Mouse (Mus musculus): ENCODE measurements at regions not wholly inside any gene's neighbourhood (a gene's known extent, or its start where the extent isn't known, plus 50 kb on each side); places are given as distances from the start of the nearest gene placed in this dataset.

- DNase-seq (ENCODE audit: low spot score in 2 of 2) = no peak
Observed at GRCm38 (mm10) chr7:95810096-95810495, 360.9 kb upstream of the Tenm4 start.

DNA sequence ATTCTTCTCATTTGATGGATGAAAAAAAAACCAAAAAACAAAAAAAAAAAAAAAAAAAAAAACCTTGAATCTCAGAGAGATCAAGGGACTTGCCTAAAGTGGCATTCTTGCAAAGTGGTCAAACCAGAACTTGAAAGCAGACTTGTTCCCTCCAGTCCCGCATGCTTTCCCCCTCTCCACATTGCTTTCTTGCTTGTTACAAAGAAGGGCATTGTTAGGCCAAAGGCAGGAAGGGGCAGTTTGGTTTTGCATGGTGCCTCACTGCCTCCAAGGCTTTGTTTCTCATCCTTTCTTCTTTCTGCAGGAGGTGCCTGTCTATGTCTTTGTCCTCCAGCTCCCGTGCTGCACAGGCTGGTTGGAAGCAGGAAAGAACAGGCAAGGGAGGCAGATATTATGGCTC, 356.2 kb upstream of the Tenm4 start:
- no peak for DNase-seq (ENCODE audit: low spot score in 2 of 2)

DNA sequence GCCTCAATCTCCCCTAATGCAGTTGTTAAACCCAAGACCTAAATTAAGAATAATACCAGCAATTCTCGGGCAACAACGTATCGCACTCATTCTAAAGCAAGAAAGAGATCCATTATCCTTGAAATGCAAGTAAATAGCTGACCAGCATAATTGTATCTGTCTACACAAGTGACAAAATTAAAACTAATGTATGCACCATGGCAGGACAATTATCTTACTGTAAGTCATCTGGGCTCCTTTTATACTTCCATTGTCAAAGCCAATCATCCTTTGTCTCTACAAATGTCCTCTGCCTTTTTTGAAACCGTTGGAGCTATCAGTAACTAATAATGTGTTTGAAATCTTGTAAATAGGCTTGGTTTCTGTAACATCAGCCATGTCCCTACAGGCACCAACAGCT, 347.5 kb upstream of the Tenm4 start:
- DNase-seq (ENCODE audit: low spot score in 2 of 2) = no peak

GRCm38 (mm10) chr7:95829889-95830288, 341.2 kb upstream of the Tenm4 start:
- DNase-seq (ENCODE audit: low spot score in 2 of 2) = no peak

DNA sequence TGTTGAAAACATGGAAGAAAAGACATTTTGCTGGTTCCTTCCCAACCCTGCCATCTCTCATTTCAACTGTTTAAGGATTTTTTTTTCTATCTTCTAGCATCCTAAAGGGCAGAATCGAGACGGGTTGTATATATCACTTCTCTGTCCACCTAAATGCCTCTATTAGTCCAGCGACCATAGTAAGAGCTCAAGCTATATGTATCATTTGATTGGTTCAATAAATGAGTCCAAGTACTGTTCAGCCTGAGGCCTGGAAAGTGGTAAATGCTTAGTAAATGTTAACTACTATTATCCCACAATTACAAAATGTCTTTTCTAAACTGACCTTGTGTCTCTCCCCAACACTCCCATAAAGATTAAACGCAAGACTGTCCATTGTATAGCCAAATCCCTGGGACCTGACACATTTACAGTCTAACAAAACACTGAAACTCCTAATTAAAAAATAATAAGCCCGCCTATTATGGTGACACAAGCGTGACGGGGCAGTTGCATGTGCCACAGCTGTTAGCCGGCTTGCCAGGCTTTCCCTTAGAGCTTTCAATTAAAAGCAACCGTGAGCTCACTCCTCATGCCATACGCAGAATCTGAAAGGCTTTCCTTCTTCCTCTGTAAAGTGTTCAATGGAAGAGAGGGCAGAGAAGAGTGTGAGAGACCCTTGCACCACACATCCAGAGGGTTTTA, 336.7 kb upstream of the Tenm4 start:
- no peak for DNase-seq (ENCODE audit: low spot score in 2 of 2)

DNA sequence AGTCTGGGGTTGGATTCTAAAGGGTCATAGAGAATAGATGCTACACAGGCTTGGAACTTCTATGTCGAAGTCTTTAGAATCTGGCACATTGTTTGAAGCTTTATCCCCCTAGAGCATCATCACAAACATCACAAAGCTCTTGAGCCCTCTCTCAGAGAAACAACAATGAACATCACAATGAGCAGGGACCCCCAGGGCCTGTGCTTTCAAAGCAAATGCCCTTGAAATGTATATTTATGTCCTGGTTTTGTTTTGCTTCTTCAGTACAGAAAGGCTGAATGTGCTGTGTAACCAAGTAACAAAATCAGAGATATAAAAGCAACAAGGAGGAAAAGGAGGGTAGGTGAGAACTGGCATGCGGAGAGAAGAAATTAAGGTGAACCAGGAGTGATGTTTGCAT, 330.6 kb upstream of the Tenm4 start:
- DNase-seq (ENCODE audit: low spot score in 2 of 2) = no peak

GRCm38 (mm10) chr7:95849874-95850273, 321.2 kb upstream of the Tenm4 start:
- no peak for DNase-seq (ENCODE audit: low spot score in 2 of 2)

GRCm38 (mm10) chr7:95852630-95853029, 318.4 kb upstream of the Tenm4 start:
- DNase-seq (ENCODE audit: low spot score in 2 of 2) = no peak

DNA sequence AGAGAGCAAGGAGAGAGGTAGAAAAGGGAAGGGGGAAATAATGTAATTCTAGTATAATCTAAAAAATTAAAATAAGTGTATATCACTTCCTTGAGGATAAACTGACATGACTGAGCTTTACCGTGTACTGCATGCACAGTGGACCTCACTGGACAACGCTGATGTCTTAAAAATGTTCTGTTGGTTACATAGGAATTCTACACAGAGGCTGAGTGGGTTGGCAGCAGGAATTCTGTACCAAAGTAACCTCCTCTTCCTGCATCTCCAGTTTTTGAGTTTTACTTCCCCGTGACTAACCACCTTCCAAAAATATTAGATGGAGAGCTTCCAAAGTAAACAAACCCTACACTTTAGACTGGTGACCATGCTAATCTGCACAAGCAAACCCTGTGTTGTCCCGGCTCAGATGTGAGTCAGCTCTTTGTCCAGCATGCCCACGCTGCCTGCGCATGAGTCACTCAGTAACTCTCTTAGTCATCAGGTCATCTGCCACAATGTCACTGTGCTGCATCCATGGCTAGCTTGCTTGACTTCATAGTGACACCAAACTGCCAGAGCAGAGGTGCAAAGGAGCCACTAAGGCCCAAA, 317.7 kb upstream of the Tenm4 start:
- peak in 1 of 2 experiments; percentile 15 for DNase-seq (ENCODE audit: low spot score in 2 of 2)

DNA sequence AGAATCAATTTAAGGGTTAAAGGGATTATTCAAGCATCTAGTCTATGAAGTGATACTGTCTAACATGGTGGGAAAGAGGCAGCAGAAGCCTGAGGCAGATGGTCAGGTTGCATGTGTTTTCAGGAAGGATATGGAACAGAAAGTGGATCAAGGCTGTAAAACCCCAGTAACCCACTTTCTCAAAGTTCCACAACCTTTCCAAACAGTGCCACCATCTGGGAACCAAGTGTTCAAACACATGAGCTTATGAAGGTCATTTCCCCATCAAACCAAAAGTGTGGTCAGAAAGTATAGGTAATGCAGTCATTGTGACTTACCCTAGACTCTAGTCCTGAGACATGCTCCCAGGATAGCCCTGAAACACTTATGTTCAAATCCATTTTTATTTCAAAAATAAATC, 312.8 kb upstream of the Tenm4 start:
- DNase-seq (ENCODE audit: low spot score in 2 of 2) = peak in 1 of 2 experiments; percentile 7

- no peak for DNase-seq (ENCODE audit: low spot score in 2 of 2)
Observed at GRCm38 (mm10) chr7:95864233-95864632, 306.8 kb upstream of the Tenm4 start.

- DNase-seq (ENCODE audit: low spot score in 2 of 2) = no peak
Observed at GRCm38 (mm10) chr7:95865270-95865669, 305.8 kb upstream of the Tenm4 start.

- no peak for DNase-seq (ENCODE audit: low spot score in 2 of 2)
Observed at GRCm38 (mm10) chr7:95868753-95869152, 302.3 kb upstream of the Tenm4 start.

DNA sequence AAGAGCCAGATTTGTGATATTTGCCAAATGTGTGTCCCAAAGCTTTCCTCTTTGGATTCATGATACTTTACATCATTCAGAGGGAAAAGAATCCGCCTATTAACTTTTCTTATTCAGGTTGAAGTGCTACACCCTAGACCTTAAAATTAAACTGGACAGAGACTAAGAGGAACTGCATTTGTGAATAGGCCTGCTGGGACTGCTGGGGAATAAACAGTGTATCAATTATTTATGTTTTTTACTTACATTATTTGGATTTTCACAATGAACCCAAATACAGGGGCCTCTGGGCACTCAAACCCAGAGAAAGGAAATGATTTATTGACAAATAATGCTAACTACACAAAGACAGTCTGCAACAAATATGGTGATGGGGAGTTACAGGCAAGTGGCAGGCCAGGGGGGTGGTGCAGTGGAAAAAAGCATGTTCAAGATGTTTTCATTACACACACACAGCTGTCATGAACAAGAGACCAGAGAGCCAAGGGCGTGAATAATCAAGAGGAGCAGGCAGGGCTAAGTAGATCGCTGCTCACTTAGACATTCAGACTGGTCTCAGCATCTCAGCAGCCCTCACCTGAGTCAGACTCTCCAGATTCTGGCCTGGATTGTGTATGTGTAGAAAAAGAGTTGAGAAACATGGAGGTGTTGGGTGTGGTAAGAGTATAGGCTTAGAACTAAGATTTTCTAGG, 290.3 kb upstream of the Tenm4 start:
- DNase-seq (ENCODE audit: low spot score in 2 of 2) = no peak

- no peak for DNase-seq (ENCODE audit: low spot score in 2 of 2)
Observed at GRCm38 (mm10) chr7:95901524-95901923, 269.5 kb upstream of the Tenm4 start.

DNA sequence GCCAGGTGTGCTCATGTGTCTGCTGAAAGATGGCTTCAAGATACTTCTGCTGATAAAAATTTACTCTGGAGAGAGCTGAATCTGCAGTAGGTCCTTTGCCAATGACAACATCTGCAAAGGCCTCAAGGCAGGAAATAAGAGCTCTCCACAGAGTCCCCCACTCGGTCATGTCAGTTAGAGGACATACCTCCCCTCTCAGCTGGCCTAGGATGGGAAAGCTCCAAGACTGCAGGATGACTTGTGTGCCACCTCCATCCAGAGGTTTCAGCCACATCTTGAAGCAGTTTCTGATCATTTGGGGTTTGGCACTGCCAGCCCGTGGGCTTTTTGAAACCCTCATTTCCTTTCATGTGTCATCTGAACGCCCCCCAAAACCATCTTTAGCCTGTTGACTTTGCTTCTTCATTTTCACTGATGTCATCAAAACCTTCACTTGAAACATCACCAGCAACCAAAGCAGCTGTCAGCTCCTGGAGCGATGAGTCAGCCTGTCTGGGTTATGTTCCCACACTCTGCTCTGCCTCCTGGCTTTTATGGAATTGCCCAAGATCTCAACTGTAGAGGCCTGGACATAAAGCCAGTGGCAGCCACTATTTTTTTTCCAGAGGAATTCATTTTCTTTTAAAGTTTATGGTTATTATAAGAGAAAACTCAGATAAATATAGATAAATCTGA, 256.5 kb upstream of the Tenm4 start:
- DNase-seq (ENCODE audit: low spot score in 2 of 2) = no peak

DNA sequence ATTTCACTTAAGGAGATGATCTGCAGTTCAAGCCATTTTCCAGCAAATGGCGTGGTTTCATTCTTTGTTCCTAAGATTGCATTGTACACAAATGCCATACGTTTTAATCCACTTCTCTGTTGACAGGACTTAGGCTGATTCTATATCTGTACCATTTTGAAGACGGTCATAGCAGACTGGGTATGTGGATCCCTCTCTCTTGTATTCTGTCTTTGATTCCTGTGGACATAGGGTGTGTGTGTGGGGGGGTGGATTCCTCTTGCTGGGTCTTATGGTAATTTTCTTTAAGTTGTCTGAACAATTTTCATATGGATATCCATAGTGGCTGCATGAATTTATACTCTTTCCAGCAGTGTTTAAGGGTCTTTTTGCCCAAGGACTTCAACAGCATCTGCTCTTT, 251.1 kb upstream of the Tenm4 start:
- DNase-seq (ENCODE audit: low spot score in 2 of 2) = no peak

GRCm38 (mm10) chr7:95924805-95925204, 246.2 kb upstream of the Tenm4 start:
- DNase-seq (ENCODE audit: low spot score in 2 of 2) = no peak

DNA sequence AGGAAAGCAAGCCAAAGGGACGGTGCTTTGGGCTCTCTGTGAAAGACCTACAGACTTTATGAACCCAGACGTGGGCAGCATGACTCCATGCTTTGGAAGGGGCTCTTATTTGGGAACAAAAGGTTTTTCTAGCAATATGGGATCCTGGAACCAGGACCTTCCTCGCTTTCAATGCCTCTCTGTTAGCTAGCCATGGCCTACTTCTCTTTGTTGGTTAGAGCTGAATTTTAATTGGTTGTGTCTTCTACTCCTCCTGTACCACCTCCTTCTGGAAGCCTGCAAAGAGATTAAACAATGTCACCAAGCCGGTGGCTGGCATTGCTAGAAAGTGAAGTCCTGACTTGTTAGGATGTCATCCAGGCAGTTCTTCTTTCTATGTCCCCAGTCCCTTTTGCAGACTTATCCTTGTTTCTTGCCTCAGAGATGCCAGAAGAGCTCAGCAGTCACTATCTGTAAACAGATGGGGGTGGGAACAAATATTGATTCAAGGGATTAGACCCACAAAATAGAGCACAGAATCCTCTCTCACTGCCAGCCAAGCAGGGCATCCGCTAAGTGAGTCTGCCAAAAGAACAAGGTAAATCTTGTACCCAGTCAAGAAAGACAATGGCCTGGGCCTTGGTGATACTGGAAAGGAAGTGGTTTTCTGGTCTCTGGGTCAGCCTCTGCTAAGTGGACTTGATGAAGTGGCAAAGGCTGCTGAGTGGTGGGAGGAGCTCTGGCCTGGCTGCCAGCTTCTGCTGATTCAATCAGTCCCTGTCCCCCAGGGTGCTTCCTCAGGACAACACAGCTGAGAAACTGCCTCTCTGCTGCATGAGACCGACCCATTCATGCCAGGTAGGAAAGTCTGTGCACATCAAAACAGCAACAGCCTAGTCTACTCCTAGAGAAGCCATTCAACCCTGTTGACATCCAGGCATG, 244.7 kb upstream of the Tenm4 start:
- peak in 1 of 2 experiments; percentile 17 for DNase-seq (ENCODE audit: low spot score in 2 of 2)

DNA sequence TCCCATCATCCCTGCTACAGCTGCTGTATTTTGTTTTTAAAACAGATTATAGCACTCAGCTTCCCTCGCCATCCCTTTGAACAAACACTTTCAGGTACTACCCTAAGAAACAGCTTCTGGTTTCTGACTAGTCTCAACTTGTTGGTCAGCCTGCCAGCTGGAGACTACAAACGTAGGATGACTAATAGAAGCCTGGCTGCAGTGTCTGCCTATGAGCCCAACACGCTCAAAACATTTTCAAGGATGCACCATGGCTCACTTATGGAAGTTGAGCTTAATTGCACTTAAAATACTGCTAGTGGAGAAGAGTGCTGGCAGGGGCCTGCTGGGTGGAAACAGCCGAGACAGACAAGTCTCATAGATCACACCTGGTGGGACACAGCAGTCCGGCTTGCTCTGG, 234.4 kb upstream of the Tenm4 start:
- no peak for DNase-seq (ENCODE audit: low spot score in 2 of 2)

DNA sequence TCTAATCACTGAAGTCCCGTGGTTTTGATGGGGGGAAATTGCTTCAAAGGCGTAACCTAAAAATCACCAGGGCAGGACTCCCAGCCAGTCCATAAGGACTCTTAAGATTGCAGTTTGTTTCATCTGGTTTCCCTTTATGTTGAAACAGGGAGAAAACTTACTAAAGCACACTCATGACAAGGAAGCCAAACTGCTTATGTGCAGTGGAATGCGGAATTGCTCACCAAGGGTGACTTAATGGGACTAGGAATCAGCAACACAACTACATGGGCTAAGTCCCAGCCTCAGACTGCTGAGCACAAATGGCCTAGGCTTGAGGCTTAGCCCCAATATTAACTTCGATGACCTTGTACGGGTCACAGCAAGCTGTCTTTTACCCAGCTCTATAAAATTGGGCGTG, 227.6 kb upstream of the Tenm4 start:
- no peak for DNase-seq (ENCODE audit: low spot score in 2 of 2)

All from layer of hippocampus, adult 18-20 months (tissue).